9 mouse cellular contexts compared by ENCODE assay signal in genomic region chr11:31941640-31942638, GRCm38 (mm10). TPM values are rescaled to one million over a fixed set of nuclear protein-coding genes. Genes with fewer than 3 reads are reported as not detected.
A peak's percentile ranks its signal among the peaks of the same experiment; 100 is the strongest.
DNase-seq lines count a peak whose midpoint lies in the region; ATAC-seq and TF ChIP-seq lines count a peak whose summit lies in the region.
"Had no signal": no experiment of that assay in that cellular context is flagged by ENCODE, and none has a peak within 500 bp of the region (broad histone marks: within the 10 kb centered on the region; RNA-seq: fewer than 3 reads in every experiment).

No protein-coding gene starts in this region.

- peak; percentile 80 for ATAC-seq in forebrain, embryonic 16.5 days
- ATAC-seq in neural tube, embryonic 15.5 days (ENCODE audit: low FRiP score) = peak; percentile 58; the same call in 1 of the 2 replicates

- TF ChIP-seq POLR2A in MEL (IDR thresholded peaks at IDR 0.05; ENCODE audit: control insufficient read depth in 1 of 2, insufficient read depth in 1 of 2, low read depth in 1 of 2, low read length in 2 of 2, poor library complexity in 1 of 2) = no peak

- peak overlapping the region; percentile 80 for H3K27ac ChIP-seq in layer of hippocampus, adult 2 months
- no peak overlapping the region for H3K27ac ChIP-seq in MEL (ENCODE audit: control insufficient read depth, low read depth, low read length)
- H3K27ac ChIP-seq in forebrain, embryonic 16.5 days (ENCODE audit: low read length) = peak overlapping the region; percentile 81
- H3K27ac ChIP-seq in neural tube, embryonic 15.5 days (replicated peaks) = peak overlapping the region; percentile 66
- no peak overlapping the region for H3K27ac ChIP-seq in limb, embryonic 10.5 days
- H3K27ac ChIP-seq: limb, embryonic 13.5 days had no signal

- no peaks in the 10 kb centered on the region for H3K4me1 ChIP-seq in MEL (ENCODE audit: control insufficient read depth in 1 of 2, insufficient read depth in 2 of 2, low read length in 2 of 2)
- peaks cover 21% of the 10 kb centered on the region for H3K4me1 ChIP-seq in forebrain, embryonic 16.5 days (replicated peaks; ENCODE audit: control insufficient read depth, insufficient read depth, low read length)
- peaks cover 21% of the 10 kb centered on the region for H3K4me1 ChIP-seq in neural tube, embryonic 15.5 days
- peaks cover 5% of the 10 kb centered on the region; the same call in 1 of the 2 replicates for H3K4me1 ChIP-seq in limb, embryonic 10.5 days
- H3K4me1 ChIP-seq: limb, embryonic 13.5 days had no signal

- no peak overlapping the region for H3K4me3 ChIP-seq in layer of hippocampus, adult 2 months
- no peak overlapping the region for H3K4me3 ChIP-seq in MEL (ENCODE audit: control insufficient read depth in 1 of 2, insufficient read depth in 1 of 2, low read depth in 2 of 2, low read length in 2 of 2)
- H3K4me3 ChIP-seq in forebrain, embryonic 16.5 days (replicated peaks; ENCODE audit: low read length) = no peak overlapping the region
- no peak overlapping the region for H3K4me3 ChIP-seq in neural tube, embryonic 15.5 days (replicated peaks)
- no peak overlapping the region for H3K4me3 ChIP-seq in limb, embryonic 10.5 days
- H3K4me3 ChIP-seq: limb, embryonic 13.5 days had no signal

- no peak overlapping the region for H3K9ac ChIP-seq in MEL (ENCODE audit: control insufficient read depth, low read depth, low read length, poor library complexity, severe bottlenecking)
- H3K9ac ChIP-seq in forebrain, embryonic 16.5 days (replicated peaks; ENCODE audit: low read depth, low read length) = no peak overlapping the region
- H3K9ac ChIP-seq in neural tube, embryonic 15.5 days (replicated peaks) = no peak overlapping the region
- H3K9ac ChIP-seq: limb, embryonic 13.5 days had no signal

- peak; percentile 71 for TF ChIP-seq RAD21 in MEL (IDR thresholded peaks at IDR 0.05; ENCODE audit: low read depth, low read length)

- H3K9me3 ChIP-seq in MEL (replicated peaks; ENCODE audit: insufficient read depth, low read length) = no peaks in the 10 kb centered on the region
- H3K9me3 ChIP-seq in forebrain, embryonic 16.5 days (ENCODE audit: control insufficient read depth, low read length) = no peaks in the 10 kb centered on the region
- H3K9me3 ChIP-seq in neural tube, embryonic 15.5 days (replicated peaks) = no peaks in the 10 kb centered on the region
- H3K9me3 ChIP-seq in limb, embryonic 10.5 days (replicated peaks) = no peaks in the 10 kb centered on the region

- peak; percentile 73 for TF ChIP-seq CTCF in layer of hippocampus, adult 2 months (conservative IDR thresholded peaks at IDR 0.05)
- peak in 2 of 3 experiments; percentile 52 to 68; a peak in 5 of 6 replicates for TF ChIP-seq CTCF in MEL (IDR thresholded peaks at IDR 0.05 in 2 of 3, conservative IDR thresholded peaks at IDR 0.05 in 1 of 3; ENCODE audit: control insufficient read depth in 1 of 3, insufficient read depth in 1 of 3, low read depth in 2 of 3, low read length in 3 of 3, poor library complexity in 1 of 3, severe bottlenecking in 1 of 3)

- 48% methylated on average over 4 of the region's 4 CpGs for WGBS in forebrain, embryonic 16.5 days
- 71% methylated on average over 4 of the region's 4 CpGs for WGBS in neural tube, embryonic 15.5 days
- 82% methylated on average over 4 of the region's 4 CpGs for WGBS in limb, embryonic 10.5 days

- no peak for DNase-seq in layer of hippocampus, adult 2 months (ENCODE audit: low spot score in 2 of 2)
- no peak for DNase-seq in layer of hippocampus, adult 9-11 months
- DNase-seq in MEL (ENCODE audit: low read depth, low spot score) = peak; percentile 53
- no peak for DNase-seq in adrenal gland, postnatal 25 days
- DNase-seq in urinary bladder, postnatal 4 days (ENCODE audit: low spot score in 2 of 2) = no peak
- no peak for DNase-seq in limb, embryonic 10.5 days (ENCODE audit: low spot score)

- H3K79me2 ChIP-seq in MEL (ENCODE audit: control insufficient read depth, insufficient read depth, low read length, poor library complexity) = no peaks in the 10 kb centered on the region

- H3K27me3 ChIP-seq in MEL (ENCODE audit: control insufficient read depth in 1 of 2, insufficient read depth in 2 of 2, low read length in 2 of 2) = peaks cover 1 to 3% of the 10 kb centered on the region in 2 experiments; a peak in 2 of 4 replicates
- H3K27me3 ChIP-seq in forebrain, embryonic 16.5 days (replicated peaks; ENCODE audit: control insufficient read depth, insufficient read depth, low read length) = no peaks in the 10 kb centered on the region
- H3K27me3 ChIP-seq in neural tube, embryonic 15.5 days (replicated peaks) = no peaks in the 10 kb centered on the region
- no peaks in the 10 kb centered on the region for H3K27me3 ChIP-seq in limb, embryonic 10.5 days (ENCODE audit: low read depth, poor library complexity, severe bottlenecking)
- H3K27me3 ChIP-seq: limb, embryonic 13.5 days had no signal

- no peak overlapping the region for H3K4me2 ChIP-seq in forebrain, embryonic 16.5 days (ENCODE audit: low read length)
- no peak overlapping the region for H3K4me2 ChIP-seq in neural tube, embryonic 15.5 days
- H3K4me2 ChIP-seq: limb, embryonic 13.5 days had no signal

- H3K36me3 ChIP-seq in MEL (ENCODE audit: control insufficient read depth in 1 of 2, insufficient read depth in 2 of 2, low read length in 2 of 2) = no peaks in the 10 kb centered on the region
- H3K36me3 ChIP-seq in forebrain, embryonic 16.5 days (ENCODE audit: control insufficient read depth, insufficient read depth) = no peaks in the 10 kb centered on the region
- H3K36me3 ChIP-seq in neural tube, embryonic 15.5 days = no peaks in the 10 kb centered on the region
- no peaks in the 10 kb centered on the region for H3K36me3 ChIP-seq in limb, embryonic 10.5 days
- H3K36me3 ChIP-seq: limb, embryonic 13.5 days had no signal

- no peak for TF ChIP-seq EP300 in MEL (IDR thresholded peaks at IDR 0.05; ENCODE audit: low read depth in 1 of 2, low read length in 2 of 2)

TF ChIP-seq in MEL, 35 proteins besides CTCF, POLR2A, EP300 and RAD21:
- TF ChIP-seq MXI1 (IDR thresholded peaks at IDR 0.05; ENCODE audit: low read depth, low read length) (no peak), SMC3 (IDR thresholded peaks at IDR 0.05; ENCODE audit: low read depth, low read length) (peak; percentile 67), ZC3H11A (IDR thresholded peaks at IDR 0.05; ENCODE audit: low read depth, low read length) (peak; percentile 57), ETS1 (IDR thresholded peaks at IDR 0.05; ENCODE audit: low read depth, low read length) (no peak), USF2 (IDR thresholded peaks at IDR 0.05; ENCODE audit: borderline replicate concordance in 1 of 2, insufficient read depth in 1 of 2, low read depth in 1 of 2, low read length in 2 of 2) (no peak)

RNA-seq across cellular contexts. Expression of gene 4930524B15Rik, which starts 23.5 kb away (rescaled TPM):
- not detected for total RNA-seq in layer of hippocampus, adult 2 months (2021)
- not detected in 2 replicates for total RNA-seq in MEL (2012; rRNA removed)
- polyA plus RNA-seq in MEL (2012; ENCODE audit: insufficient read depth in 1 of 2, insufficient read length in 2 of 2, low read depth in 1 of 2, low replicate concordance in 2 of 2, missing spikeins in 1 of 2) = under 1 TPM in 1 of 2 experiments, not detected in 1; 0.03 TPM
- polyA plus RNA-seq in forebrain, embryonic 16.5 days (2015; fragmentation: Nextera tagmentation; extraction: Ambion mirVana) = 0.14 and 0.20 TPM in 2 replicates
- 0.22 and 0.29 TPM in 2 replicates for polyA plus RNA-seq in neural tube, embryonic 15.5 days (2015; fragmentation: Nextera tagmentation; extraction: Ambion mirVana)
- total RNA-seq in adrenal gland, postnatal 25 days (2021) = not detected in 2 replicates
- 0.14 TPM in 1 of 2 replicates, not detected in the other for polyA plus RNA-seq in limb, embryonic 10.5 days (2016; fragmentation: Nextera tagmentation; extraction: Ambion mirVana)

RNA-seq across cellular contexts. Expression of gene Nsg2, which starts 58.3 kb away (rescaled TPM):
- total RNA-seq in layer of hippocampus, adult 2 months (2021) = 100 to 1,000 TPM; 662 to 700 TPM
- not detected in 2 replicates for total RNA-seq in MEL (2012; rRNA removed)
- polyA plus RNA-seq in MEL (2012; ENCODE audit: insufficient read depth in 1 of 2, insufficient read length in 2 of 2, low read depth in 1 of 2, low replicate concordance in 2 of 2, missing spikeins in 1 of 2) = not detected
- polyA plus RNA-seq in forebrain, embryonic 16.5 days (2015; fragmentation: Nextera tagmentation; extraction: Ambion mirVana) = 770 and 805 TPM in 2 replicates
- 394 and 482 TPM in 2 replicates for polyA plus RNA-seq in neural tube, embryonic 15.5 days (2015; fragmentation: Nextera tagmentation; extraction: Ambion mirVana)
- total RNA-seq in adrenal gland, postnatal 25 days (2021) = 23.6 and 33.9 TPM in 2 replicates
- 1.1 and 2.0 TPM in 2 replicates for polyA plus RNA-seq in limb, embryonic 10.5 days (2016; fragmentation: Nextera tagmentation; extraction: Ambion mirVana)

Comparison
In these comparisons a context has a peak if more than half of its experiments do, and no peak if none do; other contexts are left out.
1. H3K27ac ChIP-seq: peak in layer of hippocampus, adult 2 months (single experiment), forebrain, embryonic 16.5 days (single experiment) and neural tube, embryonic 15.5 days (single experiment); none in MEL (single experiment) and limb, embryonic 10.5 days (single experiment).
2. RNA of gene Nsg2, which starts 58.3 kb away (polyA plus RNA-seq): 770 to 805 TPM in forebrain, embryonic 16.5 days and 394 to 482 TPM in neural tube, embryonic 15.5 days; 1.1 to 2.0 TPM in limb, embryonic 10.5 days and not detected in MEL; every median in the first group is over 100 times any median in the second.